Mouse (Mus musculus): ENCODE data around the gene Lrrk1.
A peak's percentile ranks its signal among the peaks of the same experiment; 100 is the strongest.

Gene Lrrk1

DNA sequence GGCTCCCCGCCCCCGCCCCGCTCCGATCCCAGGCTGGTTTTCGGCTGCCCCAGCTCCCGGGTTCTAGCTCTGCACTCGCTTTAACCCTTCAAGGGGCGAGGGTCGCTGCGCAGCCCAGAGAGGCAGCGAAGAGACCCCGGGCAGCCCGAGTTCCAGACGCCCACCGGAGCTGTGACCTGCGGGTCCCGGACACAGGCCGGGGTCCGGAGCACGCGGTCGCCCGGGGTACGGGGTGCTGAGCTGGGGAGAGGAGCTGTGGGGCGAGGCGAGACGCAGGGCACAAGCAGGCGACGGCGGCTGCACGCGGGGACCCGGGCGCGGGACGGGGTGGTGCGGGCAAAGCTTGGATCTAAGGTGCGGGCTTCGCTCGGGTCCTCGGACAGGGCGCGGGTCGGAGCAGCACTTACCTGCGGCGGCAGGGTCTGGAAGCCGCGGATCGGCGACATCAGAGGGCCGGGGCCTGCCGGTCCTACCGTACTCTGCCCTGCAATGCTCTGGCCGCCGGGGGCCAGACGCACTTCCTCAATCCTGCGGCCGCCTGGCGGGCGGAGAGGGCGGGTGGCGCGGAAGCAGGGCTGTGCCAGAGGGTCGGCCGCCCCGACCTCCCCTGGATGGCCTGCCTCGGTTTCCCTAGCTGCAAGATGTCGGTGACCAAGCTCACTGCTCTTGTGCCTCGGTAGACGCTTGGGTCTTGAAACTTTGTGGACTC lies at the start of gene Lrrk1:
Gene Lrrk1, minus strand, starts transcription at position 538 of the 709 bp plus-strand sequence.
- no peak for DNase-seq

DNA sequence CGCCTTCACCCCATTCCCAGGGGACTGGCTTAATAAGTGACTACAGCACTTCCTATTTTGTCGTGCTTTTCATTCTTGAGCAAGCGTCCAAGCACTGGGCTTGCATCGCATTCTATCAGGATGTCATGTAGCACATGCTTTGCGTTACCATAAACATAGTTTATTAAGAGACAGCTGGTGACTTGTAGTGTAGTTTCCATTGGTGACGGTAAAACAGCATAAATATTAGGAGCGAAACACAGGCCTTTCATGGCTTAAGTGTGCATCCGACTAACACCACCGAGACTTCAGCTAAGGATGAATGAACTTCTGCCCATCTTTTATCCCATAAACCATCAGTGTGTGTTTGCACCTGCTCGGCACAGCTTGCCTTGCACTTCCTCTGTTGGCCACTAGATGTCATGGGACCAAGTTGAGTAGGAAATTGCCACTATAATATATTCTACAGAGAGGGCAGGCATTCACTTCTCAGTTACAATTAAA lies 46.3 kb upstream of the Lrrk1 start:
- peak; percentile 68 for DNase-seq

- DNase-seq, result no peak
Measured at GRCm38 (mm10) chr7:66427437-66428161, 39.4 kb upstream of the Lrrk1 start, which contains the start of gene Aldh1a3. Gene Aldh1a3, minus strand, starts transcription at chr7:66427517.

DNA sequence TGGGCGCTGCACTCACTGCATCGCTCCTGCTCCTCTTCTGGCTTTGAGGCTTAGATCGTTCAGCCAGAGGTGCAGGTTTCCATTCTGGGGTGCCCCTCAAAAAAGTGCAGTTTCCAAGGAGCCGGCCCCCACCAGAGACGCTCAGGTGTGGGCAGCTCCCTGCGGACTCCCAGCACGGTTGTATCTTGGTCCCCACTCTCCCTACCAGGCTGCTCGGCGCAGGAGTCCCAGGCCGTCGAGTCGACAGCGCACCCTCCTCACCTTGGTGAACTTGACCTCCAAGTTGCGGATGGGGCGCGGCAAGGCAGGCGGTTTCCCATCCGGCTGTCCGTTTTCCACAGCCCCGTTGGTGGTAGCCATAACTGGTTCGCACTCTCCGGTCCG lies 38.9 kb upstream of the Lrrk1 start:
- DNase-seq, result no peak

- DNase-seq, result no peak
Measured at GRCm38 (mm10) chr7:66421903-66422302, 33.8 kb upstream of the Lrrk1 start.

DNA sequence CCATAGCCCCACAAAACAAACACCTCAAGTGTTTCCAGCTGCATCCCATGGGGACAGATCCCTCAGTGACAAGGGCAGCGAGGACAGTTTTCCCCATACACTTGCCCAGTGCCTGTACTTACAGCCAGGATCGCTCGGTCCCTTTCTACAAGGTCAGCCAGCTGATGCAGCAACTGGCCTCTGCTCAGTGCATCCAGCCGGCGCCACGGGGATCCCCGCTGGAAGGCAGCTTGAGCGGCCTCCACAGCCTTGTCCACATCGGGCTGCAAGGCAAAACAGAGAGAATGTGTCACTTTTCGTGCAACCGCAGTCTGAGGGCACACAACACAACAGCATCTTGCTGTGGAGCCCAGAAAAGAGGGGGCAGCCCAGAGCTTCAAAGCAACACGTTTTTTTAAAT lies 30.8 kb upstream of the Lrrk1 start:
- no peak for DNase-seq

GRCm38 (mm10) chr7:66416829-66417228 lies 28.7 kb upstream of the Lrrk1 start:
- no peak for DNase-seq

DNA sequence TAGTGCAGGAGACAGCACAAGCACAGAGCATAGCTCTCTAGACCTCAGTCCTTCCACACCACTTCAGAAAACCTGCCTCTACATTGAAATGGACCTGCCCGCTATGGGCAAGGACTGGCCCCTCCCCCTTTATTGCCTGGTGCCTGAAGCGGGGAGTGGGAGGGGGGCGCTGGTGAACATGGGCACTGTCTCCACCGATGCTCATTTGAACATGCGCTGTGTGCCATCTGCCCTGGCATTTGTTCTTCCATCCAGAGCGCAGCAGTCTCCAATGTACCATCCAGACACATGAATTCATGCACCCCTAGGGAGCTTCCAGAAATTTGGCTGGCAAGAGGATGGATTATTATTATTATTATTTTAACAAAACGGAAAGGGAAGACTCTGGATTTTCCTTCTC lies 24.9 kb upstream of the Lrrk1 start:
- DNase-seq, result no peak

- no peak for DNase-seq
Measured at GRCm38 (mm10) chr7:66409433-66409832, 21.3 kb upstream of the Lrrk1 start.

DNA sequence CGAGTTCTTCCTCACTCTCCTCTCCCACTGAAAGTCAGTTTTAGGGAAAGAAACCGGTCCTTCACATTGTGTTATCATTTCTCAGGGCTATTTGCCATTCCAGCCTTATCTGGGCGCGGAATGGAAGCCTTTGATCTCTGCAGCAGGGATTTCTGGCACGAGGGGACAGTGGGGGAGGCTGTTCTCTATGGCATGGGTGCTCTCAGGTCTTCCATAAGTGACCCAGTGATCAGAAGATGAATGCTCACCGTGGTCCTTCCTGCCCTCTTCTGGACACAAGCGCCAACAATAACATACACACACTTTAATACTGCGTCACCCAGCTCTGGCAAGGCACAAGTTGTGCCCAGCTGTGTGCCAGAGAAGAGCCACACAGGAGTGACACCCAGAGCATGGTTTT lies 18.8 kb upstream of the Lrrk1 start:
- DNase-seq, result no peak

- DNase-seq, result no peak
Measured at GRCm38 (mm10) chr7:66405951-66406721, 18.0 kb upstream of the Lrrk1 start.

DNA sequence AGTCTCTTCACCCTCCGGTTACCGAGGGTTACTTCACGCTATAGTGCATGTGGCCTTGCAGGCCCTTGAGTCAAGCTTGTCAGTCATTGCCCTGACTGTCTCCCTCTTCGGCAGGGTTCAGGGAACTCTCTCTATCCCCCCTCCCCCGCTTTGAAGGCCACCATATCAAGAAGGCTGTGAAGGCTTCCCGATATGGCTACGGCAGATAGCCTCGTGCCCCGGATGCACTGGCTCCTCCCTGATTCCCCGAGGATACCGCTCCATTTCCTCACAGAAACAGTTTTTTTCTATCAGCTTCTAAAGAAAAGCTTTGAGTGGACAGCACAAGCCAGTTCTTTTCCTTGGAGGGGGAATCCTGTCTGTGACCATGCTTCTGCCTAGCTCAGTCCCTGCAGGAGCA lies 17.4 kb upstream of the Lrrk1 start:
- DNase-seq, result no peak

GRCm38 (mm10) chr7:66404802-66405201 lies 16.7 kb upstream of the Lrrk1 start:
- no peak for DNase-seq

- DNase-seq, result no peak
Measured at GRCm38 (mm10) chr7:66404141-66404540, 16.0 kb upstream of the Lrrk1 start.

GRCm38 (mm10) chr7:66402876-66403275 lies 14.7 kb upstream of the Lrrk1 start:
- no peak for DNase-seq

- no peak for DNase-seq
Measured at GRCm38 (mm10) chr7:66401605-66402004, 13.5 kb upstream of the Lrrk1 start.

DNA sequence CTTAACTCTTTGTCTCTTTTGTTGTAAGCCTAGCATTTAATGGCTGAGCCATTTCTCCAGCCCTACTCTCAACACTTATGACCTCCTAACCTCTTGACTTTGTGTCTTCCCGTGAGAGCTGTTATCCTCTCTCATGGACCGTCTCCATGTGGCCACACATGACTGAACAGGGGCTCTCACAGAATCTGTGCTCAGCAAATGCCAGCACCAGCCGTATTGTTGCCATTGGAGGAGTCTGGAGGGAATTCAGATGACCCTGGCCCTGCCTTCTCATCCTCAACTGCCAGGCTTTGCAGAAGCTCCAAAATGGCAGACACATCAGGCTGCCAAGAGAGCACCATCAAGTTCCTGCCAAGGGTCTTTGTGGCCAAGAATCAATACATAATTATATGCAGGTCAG lies 9.1 kb upstream of the Lrrk1 start:
- DNase-seq, result no peak

DNA sequence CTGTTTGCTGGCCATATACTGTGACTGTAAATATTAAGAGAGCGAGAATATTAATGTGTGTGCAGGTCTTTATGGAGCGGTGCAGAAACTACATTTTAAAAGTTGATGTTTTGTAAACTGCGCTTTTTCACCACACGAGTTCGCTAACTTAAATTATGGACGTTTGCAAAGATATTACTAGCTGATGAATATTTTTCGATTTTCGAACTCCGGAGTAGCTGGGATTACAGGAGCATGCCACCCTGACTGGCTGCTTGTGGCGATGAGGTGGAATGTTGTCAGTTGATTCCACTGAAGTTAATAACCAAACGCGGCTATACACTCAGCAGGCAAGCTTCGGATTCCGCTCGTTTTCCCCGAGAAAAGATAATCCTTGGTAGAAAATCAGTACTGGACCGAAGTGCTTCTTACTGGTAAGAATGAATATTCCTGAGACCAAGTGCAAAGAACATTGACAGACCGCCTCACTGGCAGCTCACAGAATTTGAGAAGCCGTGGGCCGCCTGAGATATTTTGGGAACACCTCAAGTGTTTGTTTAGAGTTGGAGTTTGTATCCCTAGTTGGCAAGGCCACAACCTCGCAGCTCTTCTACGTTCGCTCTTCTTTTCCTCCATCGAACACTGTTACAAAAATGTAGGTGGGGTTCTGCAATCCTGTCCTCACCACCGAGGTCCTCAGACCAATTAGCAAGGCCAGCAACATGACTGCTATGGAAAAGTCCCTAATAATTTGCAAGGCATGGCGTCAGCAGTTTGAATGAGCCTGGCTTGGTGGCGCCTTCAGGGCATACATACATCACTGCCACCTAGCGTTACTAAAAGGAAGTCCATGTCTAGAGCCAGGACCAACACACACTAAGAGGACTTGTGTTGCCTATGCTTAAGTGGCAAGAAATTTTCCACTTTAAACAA lies 727 bp upstream of the Lrrk1 start:
- DNase-seq, result peak; percentile 33

GRCm38 (mm10) chr7:66387419-66387812 lies 734 bp downstream of the Lrrk1 start:
- DNase-seq, result no peak

- DNase-seq, result no peak
Measured at GRCm38 (mm10) chr7:66386411-66386810, 1.7 kb downstream of the Lrrk1 start.

DNA sequence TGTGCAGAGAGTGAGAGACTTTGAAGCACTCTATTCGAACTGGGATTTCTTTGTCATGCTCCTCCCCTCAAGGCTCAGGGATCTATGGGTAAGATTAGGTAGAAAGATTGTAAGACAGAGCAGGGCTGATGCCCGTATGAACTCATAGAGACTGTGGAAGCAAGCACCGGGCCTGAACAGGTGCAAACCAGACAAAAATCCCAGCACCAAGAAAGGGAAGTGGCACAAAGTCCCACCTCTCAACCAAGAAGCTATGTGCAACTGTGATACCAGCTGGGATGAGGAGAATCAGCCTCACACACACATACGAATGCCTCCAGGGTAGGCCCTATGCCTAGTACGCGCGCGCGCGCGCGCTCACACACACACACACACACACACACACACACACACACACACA lies 2.3 kb downstream of the Lrrk1 start:
- no peak for DNase-seq

GRCm38 (mm10) chr7:66384891-66385290 lies 3.3 kb downstream of the Lrrk1 start:
- DNase-seq, result no peak

DNA sequence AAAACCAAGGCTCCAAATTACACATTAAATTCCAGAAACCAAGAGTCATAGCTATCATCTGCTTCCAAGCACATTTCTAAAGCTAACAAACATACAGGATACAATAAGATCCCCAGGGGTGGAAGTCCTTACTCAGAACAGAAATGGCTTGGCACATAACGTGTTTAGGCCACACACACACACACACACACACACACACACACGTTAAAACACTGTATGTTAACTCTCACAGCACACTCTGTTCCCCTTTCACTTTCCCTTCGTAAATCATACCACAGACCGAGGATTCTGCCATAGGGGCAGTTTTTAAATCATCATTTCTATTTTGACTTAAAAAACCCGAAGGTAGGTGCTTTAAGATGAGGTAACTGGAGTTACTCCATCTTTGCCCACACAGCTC lies 3.9 kb downstream of the Lrrk1 start:
- no peak for DNase-seq
